Mouse (Mus musculus): Measurements from ENCODE around the gene Adamts20. TPM values are rescaled to one million over a fixed set of nuclear protein-coding genes. Genes with fewer than 3 reads are reported as not detected.
A peak's percentile ranks its signal among the peaks of the same experiment; 100 is the strongest.

Adamts20 gene
- total RNA-seq, 2 experiments from 2014 or later = 12.0 to 13.9 TPM

DNA sequence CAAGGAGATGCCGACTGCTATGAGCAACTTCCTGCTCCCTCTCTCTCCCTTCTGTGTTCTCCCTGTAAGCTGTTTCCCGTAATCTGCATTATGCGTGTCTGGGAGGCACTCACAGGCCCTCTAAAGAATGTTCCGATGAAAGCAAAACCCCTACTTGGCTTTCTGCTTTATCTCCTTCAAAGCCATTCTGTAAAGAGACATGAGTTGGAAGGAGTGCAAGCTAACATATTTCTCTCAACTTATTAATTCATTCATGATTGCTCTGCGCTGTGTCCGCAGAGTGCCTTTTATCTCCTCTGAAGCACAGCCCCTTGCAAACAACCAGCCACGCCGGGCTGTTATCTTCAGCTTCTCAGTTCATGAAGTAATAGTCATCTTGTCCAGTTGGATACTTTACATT lies 215.5 kb downstream of the Adamts20 start:
- DNase-seq = no peak

DNA sequence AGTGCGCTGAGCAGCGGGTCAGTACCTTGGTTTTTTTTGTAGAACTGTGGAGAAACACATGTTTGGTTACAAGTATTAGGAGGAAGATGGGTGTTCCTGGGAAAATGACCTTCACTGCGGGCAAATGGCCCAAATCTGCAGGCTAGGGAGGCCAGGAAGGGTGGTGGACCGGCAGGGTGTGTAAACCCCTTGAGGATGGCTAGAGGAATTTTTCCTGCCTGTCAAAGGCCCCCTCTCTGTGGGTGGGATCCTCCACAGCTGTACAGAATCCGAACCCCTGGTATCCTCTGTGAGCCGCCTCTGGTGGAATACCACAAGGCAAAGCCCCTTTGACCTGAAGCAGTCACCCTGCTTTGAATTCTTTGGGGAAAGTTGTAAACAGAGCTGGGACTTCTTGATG lies 216.8 kb downstream of the Adamts20 start:
- peak; percentile 25 for DNase-seq

DNA sequence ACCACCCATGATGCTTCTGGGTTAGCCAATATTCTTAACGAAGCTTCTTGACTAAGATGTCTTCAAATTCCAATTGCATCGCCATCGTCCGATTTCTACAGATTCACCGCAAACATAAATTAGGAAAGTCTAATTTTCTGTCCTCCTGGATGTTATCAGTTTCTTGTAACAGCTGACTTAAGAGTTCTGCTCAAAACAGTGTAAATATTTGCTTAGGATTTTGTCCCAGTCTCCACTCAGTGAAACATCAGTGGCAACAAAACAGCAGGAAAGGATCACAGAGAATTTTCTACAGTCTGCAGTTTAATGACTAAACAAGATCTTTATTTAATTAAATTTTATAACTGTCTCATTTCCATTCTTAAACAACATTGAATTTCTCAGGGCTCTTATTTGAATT lies 218.5 kb downstream of the Adamts20 start:
- DNase-seq = no peak

DNA sequence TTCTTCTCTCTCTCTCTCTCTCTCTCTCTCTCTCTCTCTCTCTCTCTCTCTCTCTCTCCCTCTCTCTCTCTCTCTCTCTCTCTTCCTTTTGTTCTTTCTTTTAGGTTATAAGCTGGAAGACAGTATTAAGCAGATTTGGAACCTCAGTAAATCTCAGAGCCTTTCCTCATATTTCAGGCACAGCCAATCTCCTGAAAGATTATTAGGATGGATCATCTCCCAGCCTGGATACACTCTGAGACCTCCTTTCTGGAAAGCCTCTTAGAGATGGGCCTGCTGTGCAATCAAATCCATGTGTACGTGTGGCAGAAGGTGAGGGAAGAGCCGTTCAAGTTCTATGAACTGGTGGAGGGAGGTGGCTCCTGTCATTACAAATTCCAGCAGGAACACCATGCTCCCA lies 220.9 kb downstream of the Adamts20 start:
- DNase-seq = no peak

DNA sequence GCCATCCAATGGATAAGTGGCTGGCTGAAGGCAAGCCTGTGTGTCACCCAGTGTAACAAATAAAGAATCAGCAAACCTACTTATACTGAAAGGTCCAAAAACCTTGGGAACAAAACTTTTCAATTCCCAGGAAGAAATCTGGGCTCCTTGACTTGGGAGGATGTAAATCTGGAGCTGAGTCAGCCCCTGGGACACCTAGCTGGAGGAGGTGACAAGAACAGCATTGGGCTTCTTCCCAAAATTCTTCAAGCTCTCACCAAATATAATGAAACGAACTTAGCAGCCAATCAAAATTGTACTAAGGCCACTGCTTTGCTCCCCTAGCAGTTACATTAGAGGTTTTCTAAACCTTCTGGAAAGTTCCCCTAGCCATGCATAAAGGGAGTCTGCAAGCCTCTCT lies 223.1 kb downstream of the Adamts20 start:
- DNase-seq = no peak

DNA sequence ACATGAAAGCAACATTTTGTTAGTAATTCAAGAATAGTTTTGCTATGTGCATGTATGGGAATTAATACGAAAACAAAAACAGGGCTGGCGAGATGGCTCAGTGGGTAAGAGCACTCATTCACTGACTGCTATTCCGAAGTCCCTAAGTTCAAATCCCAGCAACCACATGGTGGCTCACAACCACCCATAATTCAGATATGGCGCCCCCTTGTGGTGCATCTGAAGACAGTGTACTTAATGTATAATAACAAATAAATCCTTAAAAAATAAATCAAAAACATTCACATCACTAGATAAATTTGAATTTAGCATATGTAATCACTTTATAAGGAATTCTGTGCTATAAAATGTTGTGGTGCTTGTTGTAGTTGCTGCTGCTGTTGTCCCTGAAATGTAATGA lies 225.6 kb downstream of the Adamts20 start:
- DNase-seq = no peak

DNA sequence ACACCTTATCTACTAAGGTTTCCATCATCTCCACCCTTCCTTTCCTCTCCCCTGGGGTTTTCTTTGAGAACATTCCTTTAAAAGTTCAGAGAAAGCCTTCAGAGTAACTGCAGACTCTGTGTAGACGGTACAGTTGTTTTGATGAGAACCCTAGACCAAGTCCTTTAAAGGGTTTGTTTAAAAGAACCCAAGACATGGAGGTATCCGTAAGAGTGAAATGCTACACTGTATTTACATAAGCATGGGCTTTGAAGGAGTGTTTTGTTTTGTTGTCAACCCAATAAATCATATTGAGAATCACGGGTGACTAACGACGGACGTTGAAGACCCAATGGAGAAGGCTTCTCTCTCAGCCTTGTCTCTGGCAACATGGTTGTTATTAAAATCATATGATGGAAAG lies 226.1 kb downstream of the Adamts20 start:
- no peak for DNase-seq

DNA sequence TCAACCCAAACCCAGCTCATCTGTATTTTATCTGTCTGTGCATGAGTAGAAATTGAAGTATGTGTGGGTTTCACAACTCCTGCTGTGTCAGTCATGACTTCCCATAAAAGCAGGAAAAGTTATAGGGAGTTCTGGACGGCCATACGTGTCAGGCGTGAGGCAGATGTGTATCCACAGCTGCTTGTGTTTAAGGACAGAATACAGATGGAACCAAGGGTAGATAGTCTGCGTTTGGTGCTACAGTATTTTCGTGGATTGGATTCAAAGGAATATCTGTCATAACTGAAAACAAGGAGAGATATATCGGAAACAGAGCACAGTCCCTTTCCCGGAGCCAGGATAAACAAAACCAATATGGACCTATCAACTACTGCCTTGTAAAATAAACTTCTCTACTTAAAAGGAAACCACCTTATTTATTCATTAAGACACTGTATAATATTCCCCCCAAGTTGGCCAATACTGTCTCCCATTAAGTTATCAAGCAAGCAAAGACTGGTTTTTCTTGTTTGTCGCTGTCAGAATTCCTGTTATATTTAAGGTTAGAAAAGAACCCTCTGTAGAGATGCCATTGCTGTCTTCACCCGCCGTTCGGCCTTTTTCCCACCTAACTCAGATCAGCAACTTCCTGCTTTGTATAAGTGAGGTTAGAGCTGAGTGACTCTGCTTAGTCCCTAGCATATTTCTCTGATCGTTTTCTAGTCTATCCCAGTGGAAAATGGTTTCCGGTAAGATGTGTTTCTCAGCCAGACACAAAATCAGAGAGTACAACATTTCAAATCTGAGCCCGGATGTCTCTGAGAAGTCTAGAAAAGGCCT lies 227.0 kb downstream of the Adamts20 start:
- DNase-seq = no peak

DNA sequence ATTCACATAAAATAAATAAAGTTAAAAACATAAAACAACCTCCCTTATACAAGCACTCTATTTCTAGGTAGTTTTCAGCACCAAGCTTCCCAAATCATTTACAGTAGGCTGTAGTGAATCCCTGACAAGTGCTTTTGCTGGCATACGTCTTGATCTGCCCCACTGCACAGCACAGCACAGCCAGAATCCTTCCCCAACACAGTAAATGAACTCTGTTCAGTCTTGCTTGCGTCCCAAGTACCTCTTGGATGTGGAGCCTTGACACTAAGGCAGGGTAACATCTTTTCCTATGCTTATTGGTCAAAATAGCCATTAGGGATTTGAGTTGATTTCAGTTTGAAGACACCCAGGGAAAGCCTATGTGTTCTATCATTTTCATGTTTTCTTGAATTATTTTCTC lies 228.5 kb downstream of the Adamts20 start:
- DNase-seq = no peak

DNA sequence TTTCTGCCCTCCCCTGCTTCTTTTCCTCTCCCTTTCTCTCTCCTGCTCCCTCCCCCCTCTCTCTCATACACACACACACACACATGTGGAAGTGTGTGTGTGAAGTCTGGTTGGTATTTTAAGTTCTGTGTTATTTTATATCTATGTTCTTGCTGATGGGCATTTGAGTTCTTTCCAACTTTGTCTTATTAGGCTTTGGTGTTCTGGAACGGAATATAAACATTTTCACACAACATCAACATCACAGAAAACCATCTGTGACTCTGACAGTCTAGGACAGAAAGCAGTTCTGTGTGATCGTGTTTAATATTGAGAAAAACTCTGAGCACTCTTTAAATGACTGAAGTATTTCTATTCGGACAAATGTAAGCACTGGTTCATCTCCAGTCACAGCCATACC lies 229.1 kb downstream of the Adamts20 start:
- no peak for DNase-seq

DNA sequence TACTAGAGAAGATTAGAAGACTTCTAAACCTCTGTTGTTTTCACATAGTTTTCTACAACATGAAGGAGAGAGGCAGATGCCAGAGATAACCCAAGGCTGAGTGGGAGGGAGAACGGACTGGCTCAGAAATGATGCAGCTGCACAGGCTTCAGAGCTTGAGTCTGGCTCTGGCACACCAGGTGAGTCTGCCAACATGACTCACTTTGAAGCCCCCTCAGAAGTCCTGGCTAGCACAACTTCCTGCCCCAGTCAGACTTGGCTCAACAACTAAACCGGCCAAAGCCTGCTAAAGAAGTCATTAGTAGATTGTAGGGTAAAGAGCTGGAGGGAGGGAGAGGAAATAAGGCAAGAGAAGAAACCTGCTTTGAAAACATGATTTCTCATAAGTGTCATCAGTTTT lies 230.0 kb downstream of the Adamts20 start:
- DNase-seq = no peak

DNA sequence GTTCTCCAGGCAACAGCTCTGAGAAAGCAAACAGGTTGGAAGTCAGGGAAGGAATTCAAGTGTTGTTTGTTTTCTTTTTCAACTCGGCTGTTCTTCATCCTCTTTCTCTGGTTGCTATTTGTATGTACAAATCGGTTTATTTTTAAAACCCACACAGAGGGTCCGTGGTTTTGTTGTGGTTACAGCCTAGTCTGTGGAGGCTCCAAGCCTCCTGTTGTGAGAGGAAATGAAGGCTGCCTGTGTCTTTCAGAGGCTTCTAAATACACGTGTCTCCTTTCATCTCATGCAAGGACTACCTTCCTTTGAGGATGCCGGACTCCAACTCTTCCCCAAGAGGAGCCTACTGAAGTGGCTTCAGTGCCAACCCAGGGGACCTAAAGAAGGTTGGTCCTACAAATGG lies 234.0 kb downstream of the Adamts20 start:
- DNase-seq = no peak

DNA sequence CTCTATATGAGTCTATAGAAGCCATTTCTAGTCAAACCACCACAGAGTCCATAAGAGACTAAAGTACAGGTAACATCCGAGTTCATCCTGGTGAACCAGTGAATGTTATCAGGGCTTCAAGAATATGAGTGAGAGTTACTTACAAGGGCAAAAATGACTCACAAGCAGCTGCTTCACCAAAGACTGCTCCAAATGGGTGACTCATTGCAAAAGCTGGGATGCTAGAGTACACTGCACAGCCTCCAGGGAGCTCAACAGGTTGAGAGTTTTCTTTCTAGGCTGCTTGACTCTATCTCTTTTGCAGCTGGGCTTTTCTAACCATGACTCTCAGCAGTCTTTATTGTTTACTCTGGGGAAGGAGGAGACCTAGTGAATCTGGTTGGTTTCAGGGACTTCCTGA lies 237.8 kb downstream of the Adamts20 start:
- no peak for DNase-seq

DNA sequence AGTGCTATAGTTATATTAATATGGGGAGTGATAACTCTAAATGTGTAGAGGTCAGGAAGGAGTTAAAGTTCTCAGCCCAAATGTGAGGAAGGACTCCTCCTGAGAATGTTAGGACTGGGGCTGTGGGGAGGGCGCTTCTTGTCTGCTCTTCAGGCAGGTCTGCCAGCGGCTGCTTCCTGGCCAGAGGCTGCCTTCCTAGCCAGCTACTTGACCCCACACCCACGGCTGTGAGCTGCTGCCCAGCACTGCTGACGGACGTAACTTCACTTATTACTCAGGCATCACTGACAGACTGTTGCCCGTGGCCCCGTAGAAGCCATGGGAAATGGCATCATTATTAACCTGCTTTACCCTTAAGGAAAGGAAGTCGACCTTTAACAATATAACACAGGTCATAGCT lies 242.1 kb downstream of the Adamts20 start:
- DNase-seq = peak; percentile 28

DNA sequence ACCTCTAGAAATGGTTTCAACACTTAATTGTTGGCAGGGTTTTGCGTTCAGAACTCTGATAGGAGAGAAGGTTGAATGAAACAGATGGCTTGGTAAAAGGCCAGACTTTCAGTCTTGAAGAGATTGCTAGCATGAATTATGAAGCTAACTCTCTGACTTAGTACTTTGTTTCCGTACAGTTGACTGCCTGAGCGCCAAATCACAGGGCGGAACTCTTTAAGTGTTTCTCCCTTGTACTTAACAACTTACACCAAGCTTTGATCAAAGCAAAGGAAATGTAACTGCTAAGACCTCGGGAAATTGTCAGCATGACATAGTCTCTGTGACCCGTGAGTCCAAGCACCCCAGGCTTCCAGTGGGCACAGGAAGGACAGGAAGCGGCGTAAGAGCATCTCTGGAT lies 244.5 kb downstream of the Adamts20 start:
- DNase-seq = no peak

Other genes with a start within 250 kb of the Adamts20 start
- gene Pus7l, start 78.1 kb upstream of the Adamts20 start, total RNA-seq (2021) = 1 to 10 TPM; 1.1 to 1.5 TPM
- 1 to 10 TPM; 3.0 to 3.8 TPM for gene Irak4, start 78.2 kb upstream of the Adamts20 start, total RNA-seq (2021)
- gene Twf1, start 124.5 kb upstream of the Adamts20 start, total RNA-seq (2021) = 10 to 100 TPM in 1 of 2 experiments, 1 to 10 TPM in 1; 9.6 to 10.5 TPM
- gene Tmem117, start 163.8 kb upstream of the Adamts20 start, total RNA-seq (2021) = 10 to 100 TPM; 18.2 to 22.8 TPM